Mouse (Mus musculus): ENCODE measurements around the gene Mnat1.

- no peak for TF ChIP-seq CTCF (IDR thresholded peaks at IDR 0.05; ENCODE audit: low read depth)
- no peak for TF ChIP-seq EP300 (IDR thresholded peaks at IDR 0.05; ENCODE audit: low read depth)
These were observed 29.3 kb upstream of the Mnat1 start for GRCm38 (mm10) chr12:73094189-73094588.
